Mouse (Mus musculus): ENCODE measurements around the gene Cd300ld3. TPM values are rescaled to one million over a fixed set of nuclear protein-coding genes. Genes with fewer than 3 reads are reported as not detected.

Gene Cd300ld3
- polyA plus RNA-seq (2015; fragmentation: Nextera tagmentation; extraction: Ambion mirVana), result not detected in 2 replicates

DNA sequence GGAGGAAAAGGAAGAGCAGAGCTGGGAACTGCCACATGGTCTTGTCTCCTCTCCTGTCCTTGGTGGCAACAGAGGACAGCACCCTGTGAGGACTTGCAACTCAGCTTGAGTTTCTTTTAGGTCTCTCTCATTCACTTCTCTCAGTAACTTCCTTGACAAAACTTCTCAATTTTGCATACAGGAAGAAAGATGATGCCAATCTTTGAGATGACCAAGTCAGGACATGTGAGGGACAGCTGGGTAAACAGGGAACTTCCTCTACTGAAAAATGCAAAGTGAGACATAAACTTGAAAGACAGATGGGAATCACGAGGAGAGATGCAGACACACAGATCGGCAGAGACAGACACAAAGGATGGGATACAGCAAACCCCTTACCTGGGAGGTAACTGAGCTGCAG is at the start of gene Cd300ld3:
Gene Cd300ld3, minus strand, starts transcription at position 151 of the 400 bp plus-strand sequence.
- no peak within 1 kb of the TSS for H3K4me2 ChIP-seq (replicated peaks; ENCODE audit: low read depth)
- no peak for ATAC-seq
- no peaks in the 10 kb centered on the region for H3K4me1 ChIP-seq (replicated peaks; ENCODE audit: control insufficient read depth, insufficient read depth, low read length)
- no peak within 1 kb of the TSS for H3K27ac ChIP-seq (ENCODE audit: low read depth, low read length)
- no peak within 1 kb of the TSS for H3K9ac ChIP-seq (ENCODE audit: low read depth, low read length)
- 67% methylated on average over 2 of the region's 2 CpGs for WGBS
- no peaks in the 10 kb centered on the region for H3K9me3 ChIP-seq (ENCODE audit: control insufficient read depth)
- TF ChIP-seq CTCF (IDR thresholded peaks at IDR 0.05; ENCODE audit: low read depth), result no peak
- H3K27me3 ChIP-seq (replicated peaks; ENCODE audit: control insufficient read depth, insufficient read depth, low read length), result no peaks in the 10 kb centered on the region
- H3K36me3 ChIP-seq (ENCODE audit: control insufficient read depth, insufficient read depth), result no peaks in the 10 kb centered on the region
- no peak within 1 kb of the TSS for H3K4me3 ChIP-seq (ENCODE audit: low read depth, low read length)

DNA sequence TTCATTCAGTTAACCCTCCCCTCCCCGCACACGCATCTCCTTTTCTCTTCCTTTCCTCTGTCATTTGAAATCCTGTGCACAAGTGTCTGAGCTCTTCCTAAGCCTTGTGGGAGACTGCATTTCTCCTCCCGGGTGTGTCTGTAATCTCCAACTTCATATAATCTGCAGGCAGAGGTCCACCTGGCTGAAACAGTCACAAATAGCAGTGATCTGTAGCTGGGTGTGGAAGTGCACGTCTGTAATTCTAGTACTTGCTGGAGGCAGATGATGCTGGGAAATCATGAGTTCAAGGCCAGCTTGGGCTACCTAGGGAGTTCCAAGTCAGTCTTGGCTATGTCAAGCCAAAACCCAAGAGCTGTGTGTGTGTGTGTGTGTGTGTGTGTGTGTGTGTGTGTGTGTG is 43.9 kb upstream of the Cd300ld3 start:
- TF ChIP-seq CTCF (IDR thresholded peaks at IDR 0.05; ENCODE audit: low read depth), result no peak
- 24% methylated on average over 4 of the region's 4 CpGs for WGBS

DNA sequence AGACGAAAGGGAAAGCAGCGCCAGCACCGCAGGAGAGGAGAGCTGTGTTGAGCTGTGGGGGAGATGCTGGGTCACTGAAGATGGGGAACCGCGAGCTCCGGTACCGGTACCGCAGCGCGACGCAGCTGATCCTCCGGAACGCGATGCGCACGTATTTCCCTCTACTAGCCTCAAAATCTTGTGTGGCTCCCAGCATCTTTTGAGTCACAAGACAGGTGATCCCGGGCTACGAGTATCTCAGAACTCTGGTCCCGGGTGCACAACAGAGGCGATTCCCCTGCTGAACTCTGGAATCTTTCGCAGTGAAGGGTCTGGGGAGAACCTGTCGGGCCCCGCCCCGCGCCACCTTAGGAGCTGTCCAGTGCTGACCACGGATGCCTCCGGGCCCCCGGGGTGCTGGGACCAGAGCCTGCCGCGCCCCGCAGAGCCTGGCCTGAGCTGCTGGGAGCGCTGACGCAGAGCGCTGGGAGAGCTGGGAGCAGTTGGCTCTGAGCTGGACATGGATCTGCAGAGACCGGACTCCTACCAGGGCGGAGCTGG is 43.2 kb upstream of the Cd300ld3 start, which contains the start of gene Rab37:
Gene Rab37, plus strand, starts transcription at position 70 of the 540 bp plus-strand sequence.
- H3K4me2 ChIP-seq (replicated peaks; ENCODE audit: low read depth), result peak within 1 kb of the TSS; percentile 6
- H3K36me3 ChIP-seq (ENCODE audit: control insufficient read depth, insufficient read depth), result no peaks in the 10 kb centered on the region
- no peak within 1 kb of the TSS for H3K27ac ChIP-seq (ENCODE audit: low read depth, low read length)
- WGBS, result 5% methylated on average over 36 of the region's 36 CpGs
- H3K4me1 ChIP-seq (replicated peaks; ENCODE audit: control insufficient read depth, insufficient read depth, low read length), result no peaks in the 10 kb centered on the region
- ATAC-seq, result 0 out of 2 replicates have a peak, but pooled peaks have one; percentile 38
- H3K9me3 ChIP-seq (ENCODE audit: control insufficient read depth), result no peaks in the 10 kb centered on the region
- H3K9ac ChIP-seq (ENCODE audit: low read depth, low read length), result no peak within 1 kb of the TSS
- no peak within 1 kb of the TSS for H3K4me3 ChIP-seq (ENCODE audit: low read depth, low read length)
- no peak for TF ChIP-seq CTCF (IDR thresholded peaks at IDR 0.05; ENCODE audit: low read depth)
- H3K27me3 ChIP-seq (replicated peaks; ENCODE audit: control insufficient read depth, insufficient read depth, low read length), result peaks cover 19% of the 10 kb centered on the region; the same call in 1 of the 2 replicates

More for the DNA sequence above, 43.9 kb upstream of the Cd300ld3 start:
- H3K4me2 ChIP-seq (replicated peaks; ENCODE audit: low read depth), result no peak overlapping the region
- peaks cover 19% of the 10 kb centered on the region; the same call in 1 of the 2 replicates for H3K27me3 ChIP-seq (replicated peaks; ENCODE audit: control insufficient read depth, insufficient read depth, low read length)
- no peaks in the 10 kb centered on the region for H3K36me3 ChIP-seq (ENCODE audit: control insufficient read depth, insufficient read depth)
- ATAC-seq, result no peak
- no peak overlapping the region for H3K27ac ChIP-seq (ENCODE audit: low read depth, low read length)
- H3K4me1 ChIP-seq (replicated peaks; ENCODE audit: control insufficient read depth, insufficient read depth, low read length), result no peaks in the 10 kb centered on the region
- no peak overlapping the region for H3K4me3 ChIP-seq (ENCODE audit: low read depth, low read length)
- H3K9ac ChIP-seq (ENCODE audit: low read depth, low read length), result no peak overlapping the region
- H3K9me3 ChIP-seq (ENCODE audit: control insufficient read depth), result no peaks in the 10 kb centered on the region

DNA sequence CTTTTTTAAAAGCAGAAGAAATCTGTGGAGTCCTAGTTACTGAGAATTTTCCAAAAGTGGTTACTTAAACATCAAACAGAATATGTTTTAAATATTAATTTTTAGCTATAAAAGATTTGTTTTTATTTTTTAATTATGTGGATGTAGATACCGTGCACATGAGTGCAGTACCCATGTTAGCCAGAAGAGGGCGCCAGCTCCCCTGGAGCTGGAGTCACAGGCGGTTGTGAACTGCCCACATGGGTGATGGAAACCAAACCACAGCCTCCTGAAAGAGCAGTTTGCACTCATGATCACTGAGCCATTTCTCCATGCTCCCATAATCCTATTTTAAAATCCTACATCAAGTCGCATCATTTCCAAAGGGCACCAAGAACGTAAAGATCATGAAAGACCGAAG is 41.6 kb upstream of the Cd300ld3 start:
- Histone ChIP-seq H3K9ac (ENCODE audit: low read depth, low read length) (no peak overlapping the region), H3K27me3 (replicated peaks; ENCODE audit: control insufficient read depth, insufficient read depth, low read length) (peaks cover 19% of the 10 kb centered on the region; the same call in 1 of the 2 replicates), H3K4me2 (replicated peaks; ENCODE audit: low read depth) (no peak overlapping the region), H3K9me3 (ENCODE audit: control insufficient read depth) (no peaks in the 10 kb centered on the region), H3K36me3 (ENCODE audit: control insufficient read depth, insufficient read depth) (no peaks in the 10 kb centered on the region), H3K4me1 (replicated peaks; ENCODE audit: control insufficient read depth, insufficient read depth, low read length) (no peaks in the 10 kb centered on the region), H3K27ac (ENCODE audit: low read depth, low read length) (no peak overlapping the region), H3K4me3 (ENCODE audit: low read depth, low read length) (no peak overlapping the region)
- no peak for ATAC-seq
- 67% methylated on average over 6 of the region's 6 CpGs for WGBS
- TF ChIP-seq CTCF (IDR thresholded peaks at IDR 0.05; ENCODE audit: low read depth), result peak; percentile 65

DNA sequence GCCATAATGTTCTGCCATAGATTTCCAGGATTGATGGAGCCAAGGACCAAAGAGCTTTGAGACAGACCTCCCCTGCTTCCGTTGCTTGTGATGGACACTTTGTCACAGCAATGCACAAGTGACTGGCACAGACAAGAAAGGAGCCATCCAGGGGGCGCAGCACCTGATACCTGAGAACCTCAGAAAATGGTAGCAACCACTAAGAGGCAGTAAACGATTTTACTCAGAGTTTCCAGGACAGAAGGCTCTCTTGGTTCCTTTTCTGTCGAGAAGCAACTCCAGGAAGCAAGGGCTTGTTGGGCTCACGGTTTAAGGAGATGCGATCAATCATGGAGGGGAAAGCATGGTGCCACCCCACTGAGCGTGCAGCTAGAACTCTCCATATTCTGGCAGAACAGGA is 38.0 kb upstream of the Cd300ld3 start:
- no peak overlapping the region for H3K27ac ChIP-seq (ENCODE audit: low read depth, low read length)
- ATAC-seq, result no peak
- peaks cover 9% of the 10 kb centered on the region; the same call in 1 of the 2 replicates for H3K27me3 ChIP-seq (replicated peaks; ENCODE audit: control insufficient read depth, insufficient read depth, low read length)
- no peaks in the 10 kb centered on the region for H3K9me3 ChIP-seq (ENCODE audit: control insufficient read depth)
- no peak overlapping the region for H3K4me3 ChIP-seq (ENCODE audit: low read depth, low read length)
- 61% methylated on average over 7 of the region's 7 CpGs for WGBS
- no peak for TF ChIP-seq CTCF (IDR thresholded peaks at IDR 0.05; ENCODE audit: low read depth)
- H3K4me1 ChIP-seq (replicated peaks; ENCODE audit: control insufficient read depth, insufficient read depth, low read length), result no peaks in the 10 kb centered on the region
- no peak overlapping the region for H3K9ac ChIP-seq (ENCODE audit: low read depth, low read length)
- H3K4me2 ChIP-seq (replicated peaks; ENCODE audit: low read depth), result no peak overlapping the region
- no peaks in the 10 kb centered on the region for H3K36me3 ChIP-seq (ENCODE audit: control insufficient read depth, insufficient read depth)

DNA sequence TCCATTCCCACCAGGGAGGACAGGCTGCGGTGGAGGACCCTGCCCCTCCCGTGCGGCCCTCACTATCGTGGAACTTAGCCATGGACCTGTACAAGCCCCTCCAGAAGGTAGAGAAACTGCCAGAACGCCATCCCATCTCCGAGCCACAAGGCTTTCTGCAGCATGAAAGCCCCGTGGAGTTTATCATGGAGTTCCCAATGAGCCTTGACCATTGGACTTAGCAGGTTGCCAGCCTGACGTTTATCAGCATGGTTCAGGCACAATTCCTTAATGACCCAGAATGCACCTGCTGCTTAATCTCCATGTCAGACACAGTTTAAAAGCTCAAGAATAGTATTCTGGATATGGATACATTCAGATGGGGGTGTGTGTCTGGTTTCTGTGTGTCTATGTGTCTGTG is 36.9 kb upstream of the Cd300ld3 start:
- ATAC-seq, result peak; percentile 74
- Histone ChIP-seq H3K36me3 (ENCODE audit: control insufficient read depth, insufficient read depth) (no peaks in the 10 kb centered on the region), H3K4me2 (replicated peaks; ENCODE audit: low read depth) (peak overlapping the region; percentile 17; the same call in 1 of the 2 replicates), H3K4me1 (replicated peaks; ENCODE audit: control insufficient read depth, insufficient read depth, low read length) (no peaks in the 10 kb centered on the region), H3K27ac (ENCODE audit: low read depth, low read length) (peak overlapping the region; percentile 36), H3K9me3 (ENCODE audit: control insufficient read depth) (no peaks in the 10 kb centered on the region), H3K27me3 (replicated peaks; ENCODE audit: control insufficient read depth, insufficient read depth, low read length) (peaks cover under 1% of the 10 kb centered on the region; the same call in 1 of the 2 replicates), H3K4me3 (ENCODE audit: low read depth, low read length) (no peak overlapping the region), H3K9ac (ENCODE audit: low read depth, low read length) (no peak overlapping the region)
- 49% methylated on average over 8 of the region's 8 CpGs for WGBS
- no peak for TF ChIP-seq CTCF (IDR thresholded peaks at IDR 0.05; ENCODE audit: low read depth)

Measured in intestine, postnatal 0 days (tissue).